ENCODE assay signal across 7 mouse cellular contexts in the genomic region with DNA sequence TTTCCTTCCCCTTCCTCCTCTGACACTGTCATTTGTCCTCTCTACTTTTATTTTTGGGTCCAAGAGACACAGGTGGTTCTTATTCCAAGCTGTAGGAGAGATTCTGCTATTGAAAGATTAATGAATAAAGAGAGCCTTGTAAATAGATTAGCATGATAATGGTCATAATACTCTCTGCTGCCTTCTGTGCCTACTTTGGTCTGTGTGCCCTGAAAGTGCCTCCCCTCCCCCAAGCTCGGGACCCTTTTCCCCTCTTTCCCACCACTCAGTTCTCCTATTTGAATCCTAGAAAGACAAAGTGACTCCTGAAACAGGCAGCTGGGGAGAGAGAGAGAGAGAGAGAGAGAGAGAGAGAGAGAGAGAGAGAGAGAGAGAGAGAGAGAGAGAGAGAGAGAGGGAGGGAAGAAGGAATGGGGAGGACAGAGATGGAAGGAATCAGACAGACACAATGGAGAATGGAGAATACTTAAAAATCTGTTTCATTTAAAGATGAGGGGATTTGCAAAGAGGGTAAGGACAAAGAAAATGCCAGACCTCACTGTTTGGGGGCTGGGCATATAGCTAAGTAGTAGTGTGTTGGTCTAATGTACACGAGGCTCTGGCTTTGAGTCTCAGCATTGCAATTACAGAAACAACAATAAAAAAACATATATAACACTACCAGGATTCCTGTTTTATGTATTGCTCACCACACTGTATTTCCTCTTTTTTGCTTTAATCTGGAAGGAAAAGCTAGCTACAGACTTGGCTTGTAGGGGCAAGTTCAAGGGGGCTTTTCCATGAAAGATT.
DNase-seq lines count a peak whose midpoint lies in the region; ATAC-seq and TF ChIP-seq lines count a peak whose summit lies in the region.

No protein-coding gene starts in this region.

- no peak overlapping the region for H3K4me2 ChIP-seq in lung, embryonic 14.5 days
- H3K4me2 ChIP-seq in forebrain, embryonic 14.5 days (ENCODE audit: low read length): peak overlapping the region; percentile 31
- no peak overlapping the region for H3K4me2 ChIP-seq in limb, embryonic 15.5 days
- H3K4me2 ChIP-seq in neural tube, embryonic 15.5 days: no peak overlapping the region

- H3K4me3 ChIP-seq in lung, embryonic 14.5 days (ENCODE audit: low read depth, low read length): no peak overlapping the region
- H3K4me3 ChIP-seq in forebrain, embryonic 14.5 days (ENCODE audit: low read depth, low read length): no peak overlapping the region
- H3K4me3 ChIP-seq in limb, embryonic 15.5 days: no peak overlapping the region
- H3K4me3 ChIP-seq in neural tube, embryonic 15.5 days (replicated peaks): no peak overlapping the region

- ATAC-seq in lung, embryonic 14.5 days (ENCODE audit: insufficient read depth): no peak
- no peak; the same call in 1 of the 2 replicates for ATAC-seq in forebrain, embryonic 14.5 days
- no peak for ATAC-seq in limb, embryonic 15.5 days (ENCODE audit: insufficient number of reproducible peaks, low FRiP score, low TSS enrichment, low read depth)
- ATAC-seq in neural tube, embryonic 15.5 days (ENCODE audit: low FRiP score): no peak
- no peak for ATAC-seq in erythroid progenitor cell, adult 5-6 weeks (replicated peaks; ENCODE audit: low FRiP score, poor library complexity, severe bottlenecking)

- H3K36me3 ChIP-seq in lung, embryonic 14.5 days (ENCODE audit: insufficient read depth): peaks cover 4% of the 10 kb centered on the region; the same call in 1 of the 2 replicates
- no peaks in the 10 kb centered on the region for H3K36me3 ChIP-seq in forebrain, embryonic 14.5 days (ENCODE audit: control insufficient read depth, insufficient read depth, low read length)
- no peaks in the 10 kb centered on the region for H3K36me3 ChIP-seq in limb, embryonic 15.5 days
- H3K36me3 ChIP-seq in neural tube, embryonic 15.5 days: no peaks in the 10 kb centered on the region

- H3K9ac ChIP-seq in lung, embryonic 14.5 days: no peak overlapping the region
- H3K9ac ChIP-seq in forebrain, embryonic 14.5 days (ENCODE audit: low read length): peak overlapping the region; percentile 57; the same call in 1 of the 2 replicates
- no peak overlapping the region for H3K9ac ChIP-seq in limb, embryonic 15.5 days
- H3K9ac ChIP-seq in neural tube, embryonic 15.5 days (replicated peaks): no peak overlapping the region; the same call in 1 of the 2 replicates

- DNase-seq in lung, embryonic 14.5 days: no peak
- no peak for DNase-seq in lung, adult 18-20 months
- DNase-seq in forebrain, embryonic 14.5 days (ENCODE audit: low spot score): peak; percentile 63
- DNase-seq in frontal cortex, postnatal 10 days (ENCODE audit: low spot score in 2 of 2): no peak

- no peaks in the 10 kb centered on the region for H3K27me3 ChIP-seq in lung, embryonic 14.5 days (ENCODE audit: insufficient read depth, low read length)
- H3K27me3 ChIP-seq in forebrain, embryonic 14.5 days (replicated peaks; ENCODE audit: control insufficient read depth, insufficient read depth, low read length): no peaks in the 10 kb centered on the region
- H3K27me3 ChIP-seq in limb, embryonic 15.5 days: peaks cover 19% of the 10 kb centered on the region; the same call in 1 of the 2 replicates
- no peaks in the 10 kb centered on the region for H3K27me3 ChIP-seq in neural tube, embryonic 15.5 days (replicated peaks)

- H3K27ac ChIP-seq in lung, embryonic 14.5 days (ENCODE audit: low read depth): peak overlapping the region; percentile 83
- H3K27ac ChIP-seq in forebrain, embryonic 14.5 days (ENCODE audit: low read depth, low read length): peak overlapping the region; percentile 93
- H3K27ac ChIP-seq in limb, embryonic 15.5 days: peak overlapping the region; percentile 61; the same call in 1 of the 2 replicates
- peak overlapping the region; percentile 69; the same call in 1 of the 2 replicates for H3K27ac ChIP-seq in neural tube, embryonic 15.5 days (replicated peaks)

- no peak for TF ChIP-seq CTCF in lung, embryonic 14.5 days (IDR thresholded peaks at IDR 0.05; ENCODE audit: low read depth)

- WGBS in lung, embryonic 14.5 days: 49% methylated on average over 2 of the region's 2 CpGs
- whole genome bisulfite sequencing in forebrain, embryonic 14.5 days: 3% methylated on average over 2 of the region's 2 CpGs
- WGBS in limb, embryonic 15.5 days: 45% methylated on average over 2 of the region's 2 CpGs
- 13% methylated on average over 2 of the region's 2 CpGs for WGBS in neural tube, embryonic 15.5 days

- peaks cover 46% of the 10 kb centered on the region for H3K4me1 ChIP-seq in lung, embryonic 14.5 days (ENCODE audit: insufficient read depth)
- H3K4me1 ChIP-seq in forebrain, embryonic 14.5 days (ENCODE audit: control insufficient read depth, insufficient read depth, low read length): peaks cover 89% of the 10 kb centered on the region
- H3K4me1 ChIP-seq in limb, embryonic 15.5 days: peaks cover 30% of the 10 kb centered on the region
- H3K4me1 ChIP-seq in neural tube, embryonic 15.5 days: peaks cover 78% of the 10 kb centered on the region

- H3K9me3 ChIP-seq in lung, embryonic 14.5 days (ENCODE audit: low read depth, low read length): no peaks in the 10 kb centered on the region
- no peaks in the 10 kb centered on the region for H3K9me3 ChIP-seq in forebrain, embryonic 14.5 days (replicated peaks; ENCODE audit: control insufficient read depth, low read length)
- no peaks in the 10 kb centered on the region for H3K9me3 ChIP-seq in limb, embryonic 15.5 days
- H3K9me3 ChIP-seq in neural tube, embryonic 15.5 days (replicated peaks): no peaks in the 10 kb centered on the region
